Mouse (Mus musculus): Measurements from ENCODE around the gene Hoxa3. TPM values are rescaled to one million over a fixed set of nuclear protein-coding genes. Genes with fewer than 3 reads are reported as not detected.

Hoxa3 gene
- total and polyA plus RNA-seq, 2 experiments from 2014 or later = 1.6 TPM; not detected in 1

- no peak for TF ChIP-seq CTCF (IDR thresholded peaks at IDR 0.05)
- peaks cover 85% of the 10 kb centered on the region for H3K27me3 ChIP-seq (ENCODE audit: insufficient read depth, low read length)
- no peak for DNase-seq (ENCODE audit: low spot score)
- no peak overlapping the region for H3K9ac ChIP-seq (replicated peaks; ENCODE audit: low read length, poor library complexity, severe bottlenecking)
- no peaks in the 10 kb centered on the region for H3K9me3 ChIP-seq (ENCODE audit: low read length)
- no peak for ATAC-seq (ENCODE audit: low FRiP score)
- 1% methylated on average over 24 of the region's 24 CpGs for WGBS
- H3K4me3 ChIP-seq (ENCODE audit: low read depth, low read length) = no peak overlapping the region
- H3K4me2 ChIP-seq (ENCODE audit: low read depth, low read length, poor library complexity, severe bottlenecking) = no peak overlapping the region
- no peak overlapping the region for H3K27ac ChIP-seq (ENCODE audit: low read depth, low read length)
- H3K36me3 ChIP-seq (ENCODE audit: insufficient read depth, low read length) = no peaks in the 10 kb centered on the region
- no peaks in the 10 kb centered on the region for H3K4me1 ChIP-seq (ENCODE audit: insufficient read depth, low read length)
Measured at GRCm38 (mm10) chr6:52252016-52252774, 39.1 kb upstream of the Hoxa3 start.

GRCm38 (mm10) chr6:52251177-52251879 lies 38.2 kb upstream of the Hoxa3 start:
- 6% methylated on average over 7 of the region's 7 CpGs for WGBS
- H3K9me3 ChIP-seq (ENCODE audit: low read length) = no peaks in the 10 kb centered on the region
- no peak for TF ChIP-seq CTCF (IDR thresholded peaks at IDR 0.05)
- H3K36me3 ChIP-seq (ENCODE audit: insufficient read depth, low read length) = no peaks in the 10 kb centered on the region
- H3K4me3 ChIP-seq (ENCODE audit: low read depth, low read length) = no peak overlapping the region
- ATAC-seq (ENCODE audit: low FRiP score) = no peak
- peaks cover 86% of the 10 kb centered on the region for H3K27me3 ChIP-seq (ENCODE audit: insufficient read depth, low read length)
- no peak overlapping the region for H3K27ac ChIP-seq (ENCODE audit: low read depth, low read length)
- no peak overlapping the region for H3K9ac ChIP-seq (replicated peaks; ENCODE audit: low read length, poor library complexity, severe bottlenecking)
- H3K4me1 ChIP-seq (ENCODE audit: insufficient read depth, low read length) = no peaks in the 10 kb centered on the region
- H3K4me2 ChIP-seq (ENCODE audit: low read depth, low read length, poor library complexity, severe bottlenecking) = no peak overlapping the region
- DNase-seq (ENCODE audit: low spot score) = no peak

- TF ChIP-seq CTCF (IDR thresholded peaks at IDR 0.05) = no peak
- Histone ChIP-seq H3K4me2 (ENCODE audit: low read depth, low read length, poor library complexity, severe bottlenecking) (no peak overlapping the region), H3K27me3 (ENCODE audit: insufficient read depth, low read length) (peaks cover 90% of the 10 kb centered on the region), H3K4me1 (ENCODE audit: insufficient read depth, low read length) (no peaks in the 10 kb centered on the region), H3K36me3 (ENCODE audit: insufficient read depth, low read length) (no peaks in the 10 kb centered on the region), H3K9ac (replicated peaks; ENCODE audit: low read length, poor library complexity, severe bottlenecking) (no peak overlapping the region), H3K4me3 (ENCODE audit: low read depth, low read length) (no peak overlapping the region), H3K9me3 (ENCODE audit: low read length) (no peaks in the 10 kb centered on the region), H3K27ac (ENCODE audit: low read depth, low read length) (no peak overlapping the region)
- DNase-seq (ENCODE audit: low spot score) = no peak
- ATAC-seq (ENCODE audit: low FRiP score) = no peak
- 3% methylated on average over 4 of the region's 4 CpGs for WGBS
Measured at GRCm38 (mm10) chr6:52249826-52250225, 36.7 kb upstream of the Hoxa3 start.

GRCm38 (mm10) chr6:52249415-52249738 lies 36.2 kb upstream of the Hoxa3 start:
- WGBS = 1% methylated on average over 16 of the region's 16 CpGs
- Histone ChIP-seq H3K4me1 (ENCODE audit: insufficient read depth, low read length) (no peaks in the 10 kb centered on the region), H3K36me3 (ENCODE audit: insufficient read depth, low read length) (no peaks in the 10 kb centered on the region), H3K4me2 (ENCODE audit: low read depth, low read length, poor library complexity, severe bottlenecking) (no peak overlapping the region), H3K9me3 (ENCODE audit: low read length) (no peaks in the 10 kb centered on the region), H3K27me3 (ENCODE audit: insufficient read depth, low read length) (peaks cover 94% of the 10 kb centered on the region), H3K27ac (ENCODE audit: low read depth, low read length) (no peak overlapping the region), H3K9ac (replicated peaks; ENCODE audit: low read length, poor library complexity, severe bottlenecking) (no peak overlapping the region), H3K4me3 (ENCODE audit: low read depth, low read length) (no peak overlapping the region)
- TF ChIP-seq CTCF (IDR thresholded peaks at IDR 0.05) = no peak
- ATAC-seq (ENCODE audit: low FRiP score) (no peak), DNase-seq (ENCODE audit: low spot score) (no peak)

- DNase-seq (ENCODE audit: low spot score) = no peak
- Histone ChIP-seq H3K36me3 (ENCODE audit: insufficient read depth, low read length) (no peaks in the 10 kb centered on the region), H3K27me3 (ENCODE audit: insufficient read depth, low read length) (peaks cover 93% of the 10 kb centered on the region), H3K4me3 (ENCODE audit: low read depth, low read length) (no peak overlapping the region), H3K9me3 (ENCODE audit: low read length) (no peaks in the 10 kb centered on the region), H3K9ac (replicated peaks; ENCODE audit: low read length, poor library complexity, severe bottlenecking) (no peak overlapping the region), H3K27ac (ENCODE audit: low read depth, low read length) (no peak overlapping the region), H3K4me1 (ENCODE audit: insufficient read depth, low read length) (no peaks in the 10 kb centered on the region), H3K4me2 (ENCODE audit: low read depth, low read length, poor library complexity, severe bottlenecking) (no peak overlapping the region)
- no peak for ATAC-seq (ENCODE audit: low FRiP score)
- 1% methylated on average over 26 of the region's 27 CpGs for WGBS
- no peak for TF ChIP-seq CTCF (IDR thresholded peaks at IDR 0.05)
Measured at GRCm38 (mm10) chr6:52248638-52249414, 35.7 kb upstream of the Hoxa3 start.
